Mouse (Mus musculus): Measurements from ENCODE around the gene Aox2.

DNA sequence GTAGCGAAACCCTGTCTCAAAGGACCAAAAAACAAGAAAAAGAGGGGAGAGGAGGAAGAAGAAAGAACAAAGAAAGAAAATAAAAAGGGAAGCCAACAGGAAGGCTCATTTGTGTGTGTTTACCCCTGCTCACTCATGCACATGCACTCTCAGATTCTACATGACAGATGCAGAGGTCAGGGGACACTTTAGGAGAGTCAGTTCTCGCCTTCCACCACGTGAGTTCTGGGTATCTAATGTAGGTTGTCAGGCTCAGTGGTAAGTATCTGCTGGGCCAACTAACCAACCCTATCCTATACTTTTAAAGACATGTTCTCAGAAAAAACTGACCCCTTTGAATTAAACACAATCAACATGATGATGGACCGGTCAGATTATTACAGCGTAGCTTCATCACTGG, 66.4 kb downstream of the Aox2 start:
- no peak for TF ChIP-seq CTCF (IDR thresholded peaks at IDR 0.05; ENCODE audit: borderline replicate concordance, control insufficient read depth, extremely low read depth, insufficient read depth, low read length, poor library complexity)
- TF ChIP-seq POLR2A (IDR thresholded peaks at IDR 0.05; ENCODE audit: control insufficient read depth, extremely low read depth, insufficient read depth, low read length, poor library complexity) = no peak

Measured in thymus, adult 2 months (tissue).